Mouse (Mus musculus): ENCODE results near the gene Sgsm1. TPM values are rescaled to one million over a fixed set of nuclear protein-coding genes. Genes with fewer than 3 reads are reported as not detected.

Sgsm1 gene
- polyA plus RNA-seq, 1 experiment from 2014 or later = 0.45 TPM

GRCm38 (mm10) chr5:113225686-113226435 is 84.7 kb downstream of the Sgsm1 start:
- Histone ChIP-seq H3K9me3 (ENCODE audit: low read length) (no peaks in the 10 kb centered on the region), H3K27ac (ENCODE audit: low read depth) (no peak overlapping the region), H3K27me3 (ENCODE audit: insufficient read depth, low read length) (no peaks in the 10 kb centered on the region), H3K9ac (replicated peaks) (no peak overlapping the region), H3K36me3 (replicated peaks; ENCODE audit: insufficient read depth, low read length) (no peaks in the 10 kb centered on the region), H3K4me3 (ENCODE audit: low read depth, low read length) (no peak overlapping the region), H3K4me2 (ENCODE audit: low read depth, low read length) (peak overlapping the region; percentile 55; the same call in 1 of the 2 replicates), H3K4me1 (ENCODE audit: insufficient read depth) (peaks cover 8% of the 10 kb centered on the region)
- WGBS (ENCODE audit: insufficient replicate concordance) = 24% methylated on average over 25 of the region's 25 CpGs
- no peak for DNase-seq
- no peak for ATAC-seq
- TF ChIP-seq EP300 (IDR thresholded peaks at IDR 0.05; ENCODE audit: low read depth) (no peak), CTCF (IDR thresholded peaks at IDR 0.05; ENCODE audit: low read depth) (no peak)

GRCm38 (mm10) chr5:113225271-113225670 is 85.3 kb downstream of the Sgsm1 start:
- no peak overlapping the region for H3K4me2 ChIP-seq (ENCODE audit: low read depth, low read length)
- no peak overlapping the region for H3K4me3 ChIP-seq (ENCODE audit: low read depth, low read length)
- ATAC-seq (no peak), DNase-seq (no peak)
- H3K36me3 ChIP-seq (replicated peaks; ENCODE audit: insufficient read depth, low read length) = no peaks in the 10 kb centered on the region
- H3K4me1 ChIP-seq (ENCODE audit: insufficient read depth) = peaks cover 12% of the 10 kb centered on the region
- no peak overlapping the region for H3K27ac ChIP-seq (ENCODE audit: low read depth)
- H3K9me3 ChIP-seq (ENCODE audit: low read length) = no peaks in the 10 kb centered on the region
- H3K9ac ChIP-seq (replicated peaks) = no peak overlapping the region
- 0 out of 2 replicates have a peak, but pooled peaks cover 2% of the 10 kb centered on the region for H3K27me3 ChIP-seq (ENCODE audit: insufficient read depth, low read length)
- no peak for TF ChIP-seq CTCF (IDR thresholded peaks at IDR 0.05; ENCODE audit: low read depth)
- TF ChIP-seq EP300 (IDR thresholded peaks at IDR 0.05; ENCODE audit: low read depth) = no peak
- 19% methylated on average over 10 of the region's 10 CpGs for WGBS (ENCODE audit: insufficient replicate concordance)

- H3K4me3 ChIP-seq (ENCODE audit: low read depth, low read length) = no peak overlapping the region
- ATAC-seq (no peak), DNase-seq (no peak)
- TF ChIP-seq CTCF (IDR thresholded peaks at IDR 0.05; ENCODE audit: low read depth) = no peak
- TF ChIP-seq EP300 (IDR thresholded peaks at IDR 0.05; ENCODE audit: low read depth) = no peak
- no peak overlapping the region for H3K27ac ChIP-seq (ENCODE audit: low read depth)
- H3K4me2 ChIP-seq (ENCODE audit: low read depth, low read length) = no peak overlapping the region
- no peak overlapping the region for H3K9ac ChIP-seq (replicated peaks)
- H3K36me3 ChIP-seq (replicated peaks; ENCODE audit: insufficient read depth, low read length) = no peaks in the 10 kb centered on the region
- H3K27me3 ChIP-seq (ENCODE audit: insufficient read depth, low read length) = 0 out of 2 replicates have a peak, but pooled peaks cover 2% of the 10 kb centered on the region
- H3K4me1 ChIP-seq (ENCODE audit: insufficient read depth) = peaks cover 15% of the 10 kb centered on the region
- WGBS (ENCODE audit: insufficient replicate concordance) = 49% methylated on average over 4 of the region's 4 CpGs
- no peaks in the 10 kb centered on the region for H3K9me3 ChIP-seq (ENCODE audit: low read length)
Observed at GRCm38 (mm10) chr5:113223888-113224287, 86.7 kb downstream of the Sgsm1 start.

- H3K36me3 ChIP-seq (replicated peaks; ENCODE audit: insufficient read depth, low read length) = no peaks in the 10 kb centered on the region
- H3K27me3 ChIP-seq (ENCODE audit: insufficient read depth, low read length) = 0 out of 2 replicates have a peak, but pooled peaks cover 2% of the 10 kb centered on the region
- peak; percentile 77 for TF ChIP-seq CTCF (IDR thresholded peaks at IDR 0.05; ENCODE audit: low read depth)
- TF ChIP-seq EP300 (IDR thresholded peaks at IDR 0.05; ENCODE audit: low read depth) = no peak
- peak within 1 kb of the TSS; percentile 71 for H3K9ac ChIP-seq (replicated peaks)
- DNase-seq (peak; percentile 81), ATAC-seq (peak; percentile 72)
- peak within 1 kb of the TSS; percentile 64 for H3K4me3 ChIP-seq (ENCODE audit: low read depth, low read length)
- H3K9me3 ChIP-seq (ENCODE audit: low read length) = no peaks in the 10 kb centered on the region
- WGBS (ENCODE audit: insufficient replicate concordance) = 11% methylated on average over 47 of the region's 62 CpGs
- peak within 1 kb of the TSS; percentile 90 for H3K27ac ChIP-seq (ENCODE audit: low read depth)
- peak within 1 kb of the TSS; percentile 93 for H3K4me2 ChIP-seq (ENCODE audit: low read depth, low read length)
- H3K4me1 ChIP-seq (ENCODE audit: insufficient read depth) = peaks cover 12% of the 10 kb centered on the region
Observed at GRCm38 (mm10) chr5:113221147-113221865, 89.3 kb downstream of the Sgsm1 start, which contains the start of gene 2900026A02Rik. Gene 2900026A02Rik (minus strand): TSS chr5:113221236.

GRCm38 (mm10) chr5:113220383-113221146 is 90.0 kb downstream of the Sgsm1 start:
- Histone ChIP-seq H3K27me3 (ENCODE audit: insufficient read depth, low read length) (0 out of 2 replicates have a peak, but pooled peaks cover 2% of the 10 kb centered on the region), H3K27ac (ENCODE audit: low read depth) (peak overlapping the region; percentile 90), H3K4me1 (ENCODE audit: insufficient read depth) (peaks cover 14% of the 10 kb centered on the region), H3K9ac (replicated peaks) (peak overlapping the region; percentile 71), H3K4me3 (ENCODE audit: low read depth, low read length) (peak overlapping the region; percentile 64), H3K4me2 (ENCODE audit: low read depth, low read length) (peak overlapping the region; percentile 93), H3K9me3 (ENCODE audit: low read length) (no peaks in the 10 kb centered on the region), H3K36me3 (replicated peaks; ENCODE audit: insufficient read depth, low read length) (no peaks in the 10 kb centered on the region)
- DNase-seq (peak; percentile 73), ATAC-seq (peak; percentile 82)
- WGBS (ENCODE audit: insufficient replicate concordance) = 3% methylated on average over 56 of the region's 64 CpGs
- TF ChIP-seq EP300 (IDR thresholded peaks at IDR 0.05; ENCODE audit: low read depth) = no peak
- peak; percentile 9; the same call in 1 of the 2 replicates for TF ChIP-seq CTCF (IDR thresholded peaks at IDR 0.05; ENCODE audit: low read depth)
